Mouse (Mus musculus) liver, adult 2 months (tissue): ENCODE measurements around the gene Kcnk7.

Experiments used
- CTCF ChIP-seq: fragments of 200-500 bp; IDR thresholded peaks from 2 replicates; pipeline ENCODE4 v1.5.1; 2011; ENCODE audit warnings: low read depth, low read length, control low read depth
- POLR2A ChIP-seq: fragments of 200-500 bp; IDR thresholded peaks from 2 replicates; pipeline ENCODE4 v1.6.1; 2011; ENCODE audit warnings: low read length, control low read depth; ENCODE audit not compliant: insufficient read depth; ENCODE audit errors: extremely low read depth

DNA sequence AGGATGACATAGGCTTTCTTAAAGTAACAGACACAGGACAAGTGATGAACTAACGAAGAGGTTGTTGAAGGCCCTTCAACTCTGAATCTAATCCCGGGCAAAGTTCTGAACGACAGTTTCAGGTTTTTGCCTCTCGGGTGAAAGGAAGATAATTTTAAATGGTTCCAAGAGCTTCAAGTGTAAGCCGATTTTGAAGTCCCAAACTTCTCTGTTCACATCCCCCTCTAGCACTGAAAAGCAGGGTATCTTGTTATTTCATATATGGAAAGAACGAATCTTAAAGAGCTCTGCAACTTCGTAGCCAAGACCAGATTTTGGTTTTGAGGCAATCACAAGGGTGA is 15.1 kb upstream of the Kcnk7 start:
- TF ChIP-seq POLR2A (no peak), CTCF (no peak)
